Mouse (Mus musculus): ENCODE measurements around the gene Lhfp.

Gene Lhfp

GRCm38 (mm10) chr3:53041411-53042239 lies at the start of gene Lhfp:
Lhfp (plus strand) TSS chr3:53041528.
- no peak for DNase-seq

- DNase-seq, result no peak
These were observed 48.0 kb upstream of the Lhfp start for GRCm38 (mm10) chr3:52993296-52993695.

- DNase-seq, result no peak
These were observed 46.7 kb upstream of the Lhfp start for GRCm38 (mm10) chr3:52994666-52995065.

GRCm38 (mm10) chr3:52996635-52997034 lies 44.7 kb upstream of the Lhfp start:
- DNase-seq, result no peak

GRCm38 (mm10) chr3:52997381-52997780 lies 43.9 kb upstream of the Lhfp start:
- DNase-seq, result no peak

GRCm38 (mm10) chr3:52999016-52999744 lies 42.1 kb upstream of the Lhfp start:
- DNase-seq, result peak in 1 of 2 experiments; percentile 24

- DNase-seq, result no peak
These were observed 41.3 kb upstream of the Lhfp start for GRCm38 (mm10) chr3:52999996-53000395.

- no peak for DNase-seq
These were observed 39.3 kb upstream of the Lhfp start for GRCm38 (mm10) chr3:53002076-53002475.

GRCm38 (mm10) chr3:53004406-53005114 lies 36.8 kb upstream of the Lhfp start:
- peak in 1 of 2 experiments; percentile 27 for DNase-seq

GRCm38 (mm10) chr3:53007411-53007810 lies 33.9 kb upstream of the Lhfp start:
- no peak for DNase-seq

- peak; percentile 77 to 82 for DNase-seq
These were observed 24.6 kb upstream of the Lhfp start, which contains the start of gene Cog6 for GRCm38 (mm10) chr3:53016436-53017340. Cog6 (minus strand) TSS chr3:53017237.

- DNase-seq, result no peak
These were observed 14.0 kb upstream of the Lhfp start for GRCm38 (mm10) chr3:53027333-53027732.

- DNase-seq, result peak; percentile 36 to 73
These were observed 12.3 kb upstream of the Lhfp start for GRCm38 (mm10) chr3:53029046-53029445.

GRCm38 (mm10) chr3:53031586-53031985 lies 9.7 kb upstream of the Lhfp start:
- no peak for DNase-seq

GRCm38 (mm10) chr3:53032432-53032831 lies 8.9 kb upstream of the Lhfp start:
- no peak for DNase-seq

GRCm38 (mm10) chr3:53033448-53033847 lies 7.9 kb upstream of the Lhfp start:
- no peak for DNase-seq

- no peak for DNase-seq
These were observed 5.3 kb upstream of the Lhfp start for GRCm38 (mm10) chr3:53036076-53036475.

- DNase-seq, result no peak
These were observed 4.4 kb upstream of the Lhfp start for GRCm38 (mm10) chr3:53036941-53037340.

GRCm38 (mm10) chr3:53038913-53039312 lies 2.4 kb upstream of the Lhfp start:
- DNase-seq, result no peak

- DNase-seq, result no peak
These were observed 1.6 kb upstream of the Lhfp start for GRCm38 (mm10) chr3:53039746-53040145.

GRCm38 (mm10) chr3:53040593-53041410 lies 526 bp upstream of the Lhfp start:
- no peak for DNase-seq

GRCm38 (mm10) chr3:53042240-53042567 lies 876 bp downstream of the Lhfp start:
- DNase-seq, result no peak

Data from kidney, adult 8-10 months (tissue).